Mouse (Mus musculus): Measurements from ENCODE around the gene Lpcat4.

Lpcat4 gene

GRCm38 (mm10) chr2:112239212-112239934 is at the start of gene Lpcat4:
Gene Lpcat4 (plus strand): TSS chr2:112239468.
- peak; percentile 86 for DNase-seq (ENCODE audit: low spot score)

DNA sequence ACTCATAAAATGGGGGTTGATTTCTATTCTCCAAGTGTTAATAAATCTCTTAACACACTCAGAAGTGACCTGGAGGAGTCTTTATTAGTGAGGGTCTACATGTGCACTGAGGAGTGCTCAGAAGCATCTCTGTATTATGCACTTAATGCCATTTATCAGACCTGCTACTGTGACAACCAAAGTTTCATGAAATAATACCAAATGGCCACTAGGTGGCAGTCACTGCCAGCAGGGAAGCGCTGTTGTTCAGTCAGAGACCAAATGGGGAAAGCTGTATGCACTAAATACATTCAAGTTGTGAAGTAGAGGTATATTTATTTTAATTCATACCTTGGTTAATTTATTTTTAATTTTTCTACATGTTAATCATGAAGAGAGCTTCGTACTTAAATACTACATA is 42.4 kb upstream of the Lpcat4 start:
- peak; percentile 52 for DNase-seq (ENCODE audit: low spot score)

- no peak for DNase-seq (ENCODE audit: low spot score)
These were observed 36.2 kb upstream of the Lpcat4 start for GRCm38 (mm10) chr2:112203056-112203455.

DNA sequence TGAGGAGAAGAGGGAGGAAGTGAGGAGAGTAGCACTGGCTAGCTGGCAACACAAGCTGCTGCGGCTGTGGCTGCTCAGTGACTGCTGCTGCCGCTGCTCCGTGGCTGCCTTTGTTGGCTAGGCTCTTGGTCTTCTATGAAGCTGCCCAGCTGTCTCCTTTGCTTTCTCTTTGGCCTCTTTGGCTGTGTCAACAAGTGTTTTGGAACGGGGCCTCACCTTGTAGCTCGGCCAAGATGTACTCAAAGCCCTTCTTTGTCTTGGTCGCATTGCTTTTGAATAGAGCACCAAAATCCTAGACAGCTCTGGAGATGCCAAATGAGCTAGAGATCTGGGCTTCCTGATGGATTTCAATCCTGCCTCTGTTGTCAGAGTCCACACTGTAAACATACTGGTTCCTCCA is 29.1 kb upstream of the Lpcat4 start:
- DNase-seq (ENCODE audit: low spot score): peak; percentile 43

GRCm38 (mm10) chr2:112210699-112211098 is 28.6 kb upstream of the Lpcat4 start:
- DNase-seq (ENCODE audit: low spot score): no peak

DNA sequence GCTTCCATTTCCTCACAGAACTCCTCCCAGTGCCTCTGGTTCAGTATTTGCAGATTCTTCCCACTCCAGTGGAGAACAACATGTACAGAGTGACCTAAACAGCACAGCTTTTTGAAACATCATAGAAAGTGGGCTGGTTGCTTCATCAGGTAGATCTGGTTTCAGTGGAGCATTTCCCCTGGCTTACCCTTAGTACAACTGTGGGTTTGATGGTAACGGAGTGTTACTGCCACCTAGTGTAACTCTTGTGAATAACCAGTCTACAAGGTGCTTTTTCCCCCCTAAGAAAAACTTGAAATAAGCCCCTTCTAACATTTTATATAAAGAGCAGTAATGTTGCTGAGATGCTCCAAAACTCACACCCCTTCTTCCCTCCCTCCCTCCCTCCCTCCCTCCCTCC is 23.3 kb upstream of the Lpcat4 start:
- peak; percentile 18 for DNase-seq (ENCODE audit: low spot score)

DNA sequence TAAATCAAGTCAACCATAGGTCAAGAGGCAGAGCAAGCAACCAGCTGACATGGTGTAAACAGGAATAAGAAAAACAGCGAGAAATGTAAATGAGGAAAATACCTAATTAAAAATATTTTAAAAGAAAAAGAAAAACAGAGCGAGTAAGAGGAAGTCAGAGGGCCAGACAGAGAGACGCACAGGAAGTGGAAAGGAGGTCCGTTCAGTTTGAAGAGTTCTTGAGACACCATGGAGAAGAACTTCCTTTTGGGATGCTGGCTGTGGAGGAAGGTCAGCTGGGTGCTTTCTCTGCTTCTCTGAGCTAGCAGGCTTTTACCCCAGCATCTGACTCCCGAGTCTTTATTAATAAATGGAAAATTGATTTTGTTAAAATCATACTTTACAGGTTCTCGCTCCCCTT is 21.7 kb upstream of the Lpcat4 start:
- DNase-seq (ENCODE audit: low spot score): no peak

- DNase-seq (ENCODE audit: low spot score): no peak
These were observed 18.4 kb upstream of the Lpcat4 start for GRCm38 (mm10) chr2:112220880-112221279.

DNA sequence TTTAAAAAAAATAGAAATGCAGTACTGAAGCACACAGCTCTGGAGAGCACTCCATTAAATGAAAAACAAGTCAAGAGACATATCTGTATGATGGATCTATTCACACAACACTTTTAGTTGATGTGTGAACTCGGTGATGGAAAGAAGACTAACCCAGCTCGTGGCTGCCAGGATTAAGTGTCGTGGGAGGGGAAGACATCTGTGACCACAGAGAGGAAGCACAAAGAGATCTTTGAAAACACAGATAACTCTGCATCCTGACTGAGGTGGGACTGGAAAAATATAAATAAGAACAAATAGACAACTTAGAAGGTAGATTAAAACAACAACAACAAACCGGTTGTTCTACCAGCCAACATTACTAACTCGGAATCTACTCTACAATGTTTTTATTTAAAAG is 16.7 kb upstream of the Lpcat4 start:
- DNase-seq (ENCODE audit: low spot score): no peak

- DNase-seq (ENCODE audit: low spot score): no peak
These were observed 14.9 kb upstream of the Lpcat4 start for GRCm38 (mm10) chr2:112224356-112224755.

DNA sequence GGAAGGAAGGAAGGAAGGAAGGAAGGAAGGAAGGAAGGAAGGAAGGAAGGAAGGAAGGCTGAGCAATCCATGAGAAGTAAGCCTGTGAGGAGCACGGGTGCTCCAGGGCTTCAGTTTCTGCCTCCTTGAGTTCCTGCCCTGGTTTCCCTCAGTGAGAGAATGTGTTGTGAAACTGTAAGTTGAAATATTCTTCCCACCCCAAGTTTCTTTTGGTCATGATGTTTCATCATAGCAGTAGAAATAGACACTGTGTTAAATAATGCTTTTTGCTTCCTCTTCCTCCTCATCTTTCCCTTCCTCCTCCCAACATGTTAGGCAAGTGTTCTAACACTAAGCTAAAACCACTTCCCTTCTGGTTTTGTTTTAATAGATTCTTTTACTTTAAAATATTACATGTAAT is 6.6 kb upstream of the Lpcat4 start:
- DNase-seq (ENCODE audit: low spot score): peak; percentile 11

GRCm38 (mm10) chr2:112236620-112237019 is 2.6 kb upstream of the Lpcat4 start:
- DNase-seq (ENCODE audit: low spot score): no peak

DNA sequence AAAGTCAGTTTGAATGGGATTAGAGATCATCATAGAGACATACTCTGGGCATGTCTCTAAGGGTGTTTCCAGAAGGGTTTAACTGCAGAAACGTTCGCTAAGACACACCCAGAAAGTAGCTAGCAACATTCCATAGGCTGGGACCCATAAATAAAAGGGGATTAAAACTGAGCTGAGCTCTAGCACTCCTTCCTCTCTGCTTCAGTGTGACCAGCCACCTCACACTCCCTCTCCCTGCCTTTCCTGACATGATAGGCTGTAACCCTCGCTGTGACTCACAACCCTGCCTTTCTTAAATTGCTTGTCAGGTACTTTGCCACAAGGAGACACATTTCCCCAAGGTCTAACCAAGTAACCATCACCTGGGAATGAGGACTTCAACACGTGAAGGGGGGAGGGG is 1.3 kb upstream of the Lpcat4 start:
- no peak for DNase-seq (ENCODE audit: low spot score)

GRCm38 (mm10) chr2:112239935-112240721 is 860 bp downstream of the Lpcat4 start:
- no peak for DNase-seq (ENCODE audit: low spot score)

DNA sequence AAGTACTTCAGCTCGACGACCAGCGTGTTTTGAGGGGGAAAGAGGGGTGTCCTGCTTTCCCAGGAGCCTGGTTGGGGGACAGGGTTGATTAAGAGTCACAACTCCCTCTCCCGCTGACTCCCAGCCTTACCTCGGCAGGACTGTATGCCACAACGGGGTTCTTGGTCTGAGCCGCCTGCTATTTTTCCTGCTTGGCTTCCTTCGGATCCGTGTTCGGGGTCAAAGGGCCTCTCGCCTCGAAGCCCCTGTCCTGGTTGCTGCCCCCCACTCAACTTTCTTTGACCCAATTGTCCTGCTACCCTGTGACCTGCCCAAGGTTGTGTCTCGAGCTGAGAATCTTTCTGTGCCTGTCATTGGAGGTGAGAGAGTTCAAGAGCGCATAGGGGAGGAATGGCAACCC is 2.5 kb downstream of the Lpcat4 start:
- no peak for DNase-seq (ENCODE audit: low spot score)

DNA sequence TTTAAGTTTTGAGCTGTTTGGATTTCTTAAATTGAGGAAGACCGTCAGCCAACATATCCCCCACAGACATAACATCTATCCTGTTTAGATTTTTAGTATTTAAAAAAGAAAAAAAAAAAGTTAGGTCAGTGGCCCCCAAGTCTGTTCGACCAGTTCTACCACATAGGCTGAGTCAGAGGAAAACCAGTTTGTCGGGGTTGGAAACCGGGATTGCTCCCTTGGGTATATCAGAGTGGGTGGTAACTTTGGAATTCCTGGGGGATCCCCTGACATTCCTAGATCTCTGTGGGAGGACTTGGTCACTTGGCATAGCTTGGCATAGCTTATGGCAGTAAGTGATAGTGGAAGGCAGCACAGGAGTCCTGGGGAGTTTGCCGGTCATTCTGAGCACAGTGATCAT is 6.0 kb downstream of the Lpcat4 start:
- DNase-seq (ENCODE audit: low spot score): no peak

GRCm38 (mm10) chr2:112246193-112246592 is 6.9 kb downstream of the Lpcat4 start:
- DNase-seq (ENCODE audit: low spot score): no peak

DNA sequence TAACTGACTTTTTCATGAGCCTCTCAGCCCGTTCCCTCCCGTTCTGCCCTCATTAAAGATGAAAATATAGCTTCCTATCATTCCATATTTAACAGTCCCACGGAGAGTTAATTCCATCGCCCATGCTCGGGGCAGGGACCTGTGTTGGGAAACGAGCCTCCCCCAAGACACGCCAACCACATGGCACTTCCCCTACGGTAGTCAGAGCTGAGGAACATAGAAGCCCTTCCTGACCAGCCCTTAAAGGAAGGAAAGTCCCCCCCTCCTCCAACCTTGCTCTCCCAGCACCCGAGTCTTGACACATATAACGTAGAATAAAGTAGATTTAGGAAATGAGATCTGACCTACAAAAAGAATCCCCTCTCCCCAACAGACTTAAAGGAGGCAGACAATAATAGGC is 8.1 kb downstream of the Lpcat4 start:
- DNase-seq (ENCODE audit: low spot score): no peak

DNA sequence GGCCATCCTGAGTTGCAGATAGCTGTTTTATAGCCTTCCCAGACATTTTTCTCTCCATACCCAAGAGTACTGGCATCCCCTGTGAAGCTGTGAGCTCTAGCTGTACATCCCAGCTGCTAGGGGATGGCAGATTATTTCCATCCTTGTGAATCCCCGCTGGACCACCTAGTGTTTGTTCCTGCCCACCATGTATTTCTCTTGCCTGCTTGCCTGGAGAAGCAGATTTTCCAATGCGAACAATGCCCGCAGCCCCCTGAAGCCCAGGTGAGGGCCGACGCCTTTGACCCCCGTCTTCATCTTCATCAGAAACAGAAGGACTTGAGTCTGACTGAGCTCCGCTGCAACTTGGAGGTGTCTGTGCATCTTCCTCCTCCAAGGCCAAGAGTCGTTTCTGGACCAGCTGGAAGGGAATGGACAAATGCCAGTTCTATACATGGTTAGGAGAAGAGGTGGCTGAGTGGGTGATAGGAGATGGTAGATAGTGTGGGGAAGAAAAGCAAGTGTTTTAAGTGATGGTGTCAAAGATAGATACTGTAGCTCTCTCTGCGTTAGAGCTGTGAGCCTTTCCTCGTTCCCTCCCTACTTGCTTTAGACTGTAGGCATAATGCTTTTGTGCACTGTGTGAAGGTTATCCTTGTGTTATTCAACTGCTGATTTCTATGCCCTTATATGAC is 10.6 kb downstream of the Lpcat4 start:
- no peak for DNase-seq (ENCODE audit: low spot score)

DNA sequence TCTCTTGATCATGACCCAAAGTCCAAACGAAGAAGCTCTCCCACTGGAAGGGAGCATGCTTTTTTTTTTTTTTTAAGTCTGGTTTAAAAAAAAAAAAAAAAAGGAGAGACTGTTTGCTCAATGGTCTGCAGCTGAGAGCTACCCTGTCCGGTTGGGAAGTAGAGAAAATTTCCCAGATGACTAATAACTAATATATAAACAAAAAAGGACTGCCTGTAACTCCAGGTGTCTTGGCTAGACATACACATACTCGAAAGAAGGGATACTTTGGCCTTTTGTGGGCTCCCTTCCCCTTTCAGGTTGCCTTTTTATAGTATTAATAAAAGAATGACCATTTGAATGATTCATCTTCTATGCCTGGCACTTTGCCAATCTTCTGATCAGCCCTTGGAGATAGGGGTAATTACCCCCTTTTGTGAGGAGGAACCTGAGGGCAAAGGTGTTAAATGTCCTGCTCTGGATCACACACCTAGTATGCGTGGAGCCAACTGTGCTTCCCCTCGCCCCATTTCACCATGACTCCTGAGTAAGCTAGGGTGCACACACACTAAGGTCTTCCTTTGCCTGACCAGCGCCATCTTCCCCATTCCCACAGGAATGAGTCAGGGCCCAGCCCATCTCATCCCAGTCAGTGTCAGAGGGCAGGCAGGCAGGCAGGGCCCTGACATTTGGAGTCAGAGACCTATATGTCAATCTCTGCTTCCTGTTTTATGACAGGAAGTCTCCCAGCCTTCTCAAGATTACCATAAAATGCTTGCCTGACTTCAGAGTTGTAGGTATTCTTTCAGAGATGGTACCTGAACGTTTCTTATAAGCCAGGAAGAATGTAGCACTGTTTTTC is 15.6 kb downstream of the Lpcat4 start:
- no peak for DNase-seq (ENCODE audit: low spot score)

DNA sequence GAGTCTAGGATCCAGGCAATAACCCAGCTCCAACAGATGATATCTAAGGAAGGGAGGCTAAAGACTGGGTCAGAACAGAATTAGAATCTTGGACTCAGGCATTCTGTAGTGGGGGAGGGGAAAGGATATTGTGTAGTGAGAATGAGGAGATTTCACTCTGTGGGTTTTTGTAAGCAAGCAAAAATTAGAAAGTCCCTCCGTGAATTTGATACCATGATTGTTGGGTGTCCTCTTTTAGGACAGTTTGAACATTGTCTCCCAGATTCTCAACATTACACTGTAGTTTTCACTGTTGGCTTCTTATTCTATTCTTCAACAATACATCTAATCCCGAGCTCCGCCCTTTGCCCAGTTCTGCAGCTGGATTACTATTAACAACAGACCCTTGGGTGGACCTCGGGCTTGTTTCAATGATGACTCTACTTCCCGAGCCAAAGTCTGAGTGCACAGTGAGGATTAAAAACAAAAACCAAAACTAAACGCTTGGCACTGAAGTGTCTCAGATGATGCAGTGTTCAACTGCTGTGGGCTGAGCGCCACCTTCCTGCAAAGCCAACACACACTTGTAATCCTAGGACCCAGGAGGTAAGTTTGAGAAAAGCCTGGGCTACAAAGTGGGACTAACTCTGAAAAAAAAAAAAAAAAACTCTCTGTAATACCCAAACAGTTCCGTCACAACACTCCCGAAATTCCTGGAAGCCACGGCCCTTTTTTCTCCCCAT is 20.1 kb downstream of the Lpcat4 start, which contains the start of gene Nutm1:
Gene Nutm1 (minus strand): TSS at position 51 of the 722 bp plus-strand sequence.
- DNase-seq (ENCODE audit: low spot score): no peak

Measured in lung, postnatal 25 days (tissue).